Mouse (Mus musculus) MEL (cell line): ENCODE results near the gene Sds.

Experiments used
- CTCF ChIP-seq, 3 experiments: IDR thresholded peaks in 2 of 3; conservative IDR thresholded peaks in 1 of 3; 2 replicates each; pipeline ENCODE4 v1.5.1; 2011 to 2012; ENCODE audit warnings: low read length in 3 of 3, low read depth in 2 of 3, mild to moderate bottlenecking in 2 of 3, improper control_type of control experiment in 1 of 3, inconsistent platforms in 1 of 3, mixed read lengths in 1 of 3, moderate library complexity in 1 of 3; ENCODE audit not compliant: control insufficient read depth in 1 of 3, insufficient read depth in 1 of 3, poor library complexity in 1 of 3, severe bottlenecking in 1 of 3
- GATA1 ChIP-seq: IDR thresholded peaks from 2 replicates; pipeline ENCODE4 v1.6.1; 2011; ENCODE audit warnings: low read depth, low read length, improper control_type of control experiment
- POLR2A ChIP-seq, 2 experiments: IDR thresholded peaks; 2 replicates each; pipeline ENCODE4 v1.6.1; 2011 to 2012; ENCODE audit warnings: low read length in 2 of 2, mild to moderate bottlenecking in 2 of 2, control low read depth in 1 of 2, improper control_type of control experiment in 1 of 2, low read depth in 1 of 2, moderate library complexity in 1 of 2; ENCODE audit not compliant: control insufficient read depth in 1 of 2, insufficient read depth in 1 of 2, poor library complexity in 1 of 2
- USF1 ChIP-seq: IDR thresholded peaks from 2 replicates; pipeline ENCODE4 v1.6.1; 2014; ENCODE audit warnings: low read depth, mild to moderate bottlenecking, inconsistent platforms, low read length, improper control_type of control experiment, moderate library complexity
- ZC3H11A ChIP-seq: IDR thresholded peaks from 2 replicates; pipeline ENCODE4 v1.6.1; 2012; ENCODE audit warnings: low read depth, mild to moderate bottlenecking, inconsistent platforms, low read length, improper control_type of control experiment

DNA sequence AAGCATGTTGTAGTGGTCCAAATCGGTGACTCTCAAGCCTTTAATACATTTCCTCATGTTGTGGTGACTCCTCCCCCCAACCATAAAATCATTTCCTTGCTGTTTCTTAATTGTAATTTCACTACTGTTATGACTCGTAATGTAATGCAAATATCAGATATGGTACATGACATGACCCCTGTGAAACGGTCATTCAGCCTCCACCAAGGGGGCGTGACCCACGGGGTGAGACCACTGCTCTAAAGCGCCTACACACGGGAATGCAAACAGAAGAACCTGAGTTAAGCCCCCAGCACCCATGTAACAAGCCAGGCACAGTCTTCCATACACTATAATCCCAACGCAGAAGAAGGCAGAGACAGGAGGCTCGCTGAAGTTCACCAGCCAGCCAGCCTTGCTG is 29.5 kb downstream of the Sds start:
- TF ChIP-seq CTCF (IDR thresholded peaks at IDR 0.05 in 2 of 3, conservative IDR thresholded peaks at IDR 0.05 in 1 of 3; ENCODE audit: control insufficient read depth in 1 of 3, insufficient read depth in 1 of 3, low read depth in 2 of 3, low read length in 3 of 3, poor library complexity in 1 of 3, severe bottlenecking in 1 of 3) (no peak), POLR2A (IDR thresholded peaks at IDR 0.05; ENCODE audit: control insufficient read depth in 1 of 2, insufficient read depth in 1 of 2, low read depth in 1 of 2, low read length in 2 of 2, poor library complexity in 1 of 2) (no peak), GATA1 (no peak), ZC3H11A (no peak), USF1 (no peak)
